Mouse (Mus musculus) hindbrain, embryonic 16.5 days (tissue): ENCODE results near the gene Bpgm. TPM values are rescaled to one million over a fixed set of nuclear protein-coding genes. Genes with fewer than 3 reads are reported as not detected.

ENCODE experiments used
- ATAC-seq: fragments of 200-750 bp; cut with Nextera tagmentation; 2 replicates; pipeline ENCODE4 v1.8.0; 2017; ENCODE audit warnings: moderate TSS enrichment, moderate library complexity
- H3K27ac ChIP-seq: fragments of 300-500 bp; sonication (generic); 2 replicates; pipeline ENCODE4 v1.5.1; 2014; ENCODE audit warnings: low read depth, mild to moderate bottlenecking, control low read depth, low read length, moderate library complexity
- H3K27me3 ChIP-seq: fragments of 300-500 bp; sonication (generic); replicated peaks from 2 replicates; pipeline ENCODE4 v1.6.1; 2014; ENCODE audit warnings: low read length; ENCODE audit not compliant: control insufficient read depth, insufficient read depth
- H3K36me3 ChIP-seq: fragments of 300-500 bp; sonication (generic); 2 replicates; pipeline ENCODE4 v1.6.1; 2014; ENCODE audit warnings: mild to moderate bottlenecking, low read length, moderate library complexity, mixed read lengths; ENCODE audit not compliant: control insufficient read depth, insufficient read depth
- H3K4me1 ChIP-seq: fragments of 300-500 bp; sonication (generic); 2 replicates; pipeline ENCODE4 v1.6.1; 2014; ENCODE audit warnings: low read depth, low read length; ENCODE audit not compliant: control insufficient read depth, insufficient read depth
- H3K4me2 ChIP-seq: fragments of 300-500 bp; sonication (generic); 2 replicates; pipeline ENCODE4 v1.6.1; 2014; ENCODE audit warnings: mild to moderate bottlenecking, low read length, control low read depth, moderate library complexity
- H3K4me3 ChIP-seq: fragments of 300-500 bp; sonication (generic); 2 replicates; pipeline ENCODE4 v1.5.1; 2014; ENCODE audit warnings: mild to moderate bottlenecking, low read length, control low read depth, moderate library complexity
- H3K9ac ChIP-seq: fragments of 300-500 bp; sonication (generic); 2 replicates; pipeline ENCODE4 v1.6.1; 2014; ENCODE audit warnings: low read depth, mild to moderate bottlenecking, control low read depth, low read length, moderate library complexity
- H3K9me3 ChIP-seq: fragments of 300-500 bp; sonication (generic); 2 replicates; pipeline ENCODE4 v1.6.1; 2014; ENCODE audit warnings: mild to moderate bottlenecking, low read length, moderate library complexity; ENCODE audit not compliant: control insufficient read depth
- WGBS: fragments of 180-500 bp; shearing (Covaris S2); extraction: QIAGEN DNeasy Blood & Tissue Kit; methylation state at CpG from one replicate; pipeline ENCODE4 v1.1.7; 2014; 5-methylcytosine and 5-hydroxymethylcytosine counted together
- polyA plus RNA-seq: library from polyadenylated mRNA; unstranded; fragments of >200 nt; fragmentation: Nextera tagmentation; extraction: Ambion mirVana; gene quantifications from 2 replicates; pipeline ENCODE4 v1.2.1, GENCODE M21; 2015

The Bpgm gene
- polyA plus RNA-seq, 1 experiment from 2014 or later, result 93.4 TPM

GRCm38 (mm10) chr6:34533896-34534295, 57.9 kb downstream of the Bpgm start:
- Histone ChIP-seq H3K36me3 (no peaks in the 10 kb centered on the region), H3K27ac (no peak overlapping the region), H3K4me1 (no peaks in the 10 kb centered on the region), H3K4me2 (no peak overlapping the region), H3K4me3 (no peak overlapping the region), H3K27me3 (no peaks in the 10 kb centered on the region), H3K9me3 (no peaks in the 10 kb centered on the region), H3K9ac (no peak overlapping the region)
- 72% methylated on average over 5 of the region's 5 CpGs for WGBS
- ATAC-seq, result no peak

GRCm38 (mm10) chr6:34542866-34543265, 66.9 kb downstream of the Bpgm start:
- no peak for ATAC-seq
- no peaks in the 10 kb centered on the region for H3K9me3 ChIP-seq
- H3K36me3 ChIP-seq, result no peaks in the 10 kb centered on the region
- H3K9ac ChIP-seq, result no peak overlapping the region
- no peaks in the 10 kb centered on the region for H3K27me3 ChIP-seq
- H3K27ac ChIP-seq, result no peak overlapping the region
- peaks cover 3% of the 10 kb centered on the region for H3K4me1 ChIP-seq
- H3K4me3 ChIP-seq, result no peak overlapping the region
- H3K4me2 ChIP-seq, result no peak overlapping the region
- WGBS, result 80% methylated on average over 4 of the region's 4 CpGs

- ATAC-seq, result peak; percentile 63
Measured at GRCm38 (mm10) chr6:34543303-34544206, 67.5 kb downstream of the Bpgm start.

GRCm38 (mm10) chr6:34544207-34544602, 68.2 kb downstream of the Bpgm start:
- Histone ChIP-seq H3K27me3 (no peaks in the 10 kb centered on the region), H3K4me3 (no peak overlapping the region), H3K9ac (no peak overlapping the region), H3K4me1 (peaks cover 3% of the 10 kb centered on the region), H3K9me3 (no peaks in the 10 kb centered on the region), H3K4me2 (no peak overlapping the region), H3K36me3 (no peaks in the 10 kb centered on the region), H3K27ac (no peak overlapping the region)
- no peak for ATAC-seq
- 80% methylated on average over 10 of the region's 10 CpGs for WGBS

More at GRCm38 (mm10) chr6:34543303-34544206, 67.5 kb downstream of the Bpgm start:
- WGBS, result 42% methylated on average over 21 of the region's 21 CpGs
- Histone ChIP-seq H3K9ac (no peak overlapping the region), H3K36me3 (no peaks in the 10 kb centered on the region), H3K27me3 (no peaks in the 10 kb centered on the region), H3K4me1 (peaks cover 3% of the 10 kb centered on the region), H3K4me2 (peak overlapping the region; percentile 8), H3K4me3 (no peak overlapping the region), H3K27ac (no peak overlapping the region), H3K9me3 (no peaks in the 10 kb centered on the region)

GRCm38 (mm10) chr6:34545286-34545685, 69.3 kb downstream of the Bpgm start:
- no peak for ATAC-seq
- Histone ChIP-seq H3K27me3 (no peaks in the 10 kb centered on the region), H3K4me3 (no peak overlapping the region), H3K9ac (no peak overlapping the region), H3K9me3 (no peaks in the 10 kb centered on the region), H3K4me2 (no peak overlapping the region), H3K4me1 (peaks cover 3% of the 10 kb centered on the region), H3K36me3 (no peaks in the 10 kb centered on the region), H3K27ac (no peak overlapping the region)
- WGBS, result 53% methylated on average over 10 of the region's 10 CpGs

DNA sequence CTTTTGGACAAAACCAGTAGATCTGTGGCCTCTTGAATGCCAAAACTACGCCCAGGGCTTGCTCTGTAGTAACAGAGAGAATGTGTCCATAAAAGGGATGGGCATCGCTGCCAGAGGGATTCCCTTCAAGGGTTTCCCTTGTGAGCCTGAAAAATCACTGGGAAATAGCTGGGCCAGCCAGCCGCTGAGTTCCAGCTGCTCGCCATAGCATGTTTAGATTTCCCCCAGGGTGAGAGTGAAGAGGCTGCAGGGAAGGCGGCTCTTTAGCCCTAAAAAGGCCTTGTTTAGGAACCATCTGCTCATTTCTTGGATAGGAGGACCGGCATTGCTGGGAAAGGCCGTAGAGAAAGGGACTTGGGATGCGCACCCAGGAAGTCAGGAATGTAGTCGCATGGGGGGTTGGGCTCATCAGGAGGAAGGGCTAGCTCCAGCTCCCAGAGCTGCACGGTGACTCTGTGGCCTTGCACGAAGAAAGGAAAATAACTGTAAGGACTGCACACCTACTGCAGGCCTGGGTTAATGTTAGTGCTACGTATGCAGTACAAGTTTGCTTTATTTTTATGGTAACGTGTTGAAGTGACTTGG, 72.5 kb downstream of the Bpgm start:
- no peaks in the 10 kb centered on the region for H3K9me3 ChIP-seq
- 48% methylated on average over 13 of the region's 13 CpGs for WGBS
- H3K4me1 ChIP-seq, result peaks cover 1% of the 10 kb centered on the region

DNA sequence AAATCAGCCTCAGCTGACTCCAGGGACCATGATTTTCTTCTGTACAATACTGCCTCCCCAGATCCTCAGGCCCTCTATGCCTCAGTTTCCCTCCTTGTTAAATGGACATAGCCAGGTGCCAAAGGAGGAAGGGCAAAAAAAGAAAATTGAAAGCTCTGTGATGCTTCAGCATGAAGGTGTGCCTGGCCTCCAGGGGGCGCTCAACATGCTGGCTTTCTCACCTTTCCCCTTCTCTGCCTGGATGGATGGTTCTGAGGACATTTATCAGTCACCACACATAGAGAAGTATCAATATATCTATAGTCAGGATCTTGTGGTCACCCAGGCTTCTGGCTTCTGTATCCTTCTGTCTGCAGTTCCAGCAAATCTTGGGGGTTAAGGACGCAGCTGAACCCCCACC, 73.0 kb downstream of the Bpgm start:
- no peak overlapping the region for H3K9ac ChIP-seq
- no peak for ATAC-seq
- no peak overlapping the region for H3K4me3 ChIP-seq
- no peaks in the 10 kb centered on the region for H3K36me3 ChIP-seq
- 44% methylated on average over 2 of the region's 2 CpGs for WGBS
- H3K27ac ChIP-seq, result no peak overlapping the region
- no peaks in the 10 kb centered on the region for H3K27me3 ChIP-seq
- no peaks in the 10 kb centered on the region for H3K4me1 ChIP-seq
- no peak overlapping the region for H3K4me2 ChIP-seq
- H3K9me3 ChIP-seq, result no peaks in the 10 kb centered on the region

More for the DNA sequence above, 72.5 kb downstream of the Bpgm start:
- Histone ChIP-seq H3K27ac (no peak overlapping the region), H3K27me3 (no peaks in the 10 kb centered on the region), H3K4me2 (no peak overlapping the region), H3K36me3 (no peaks in the 10 kb centered on the region), H3K4me3 (no peak overlapping the region), H3K9ac (no peak overlapping the region)
- no peak for ATAC-seq

DNA sequence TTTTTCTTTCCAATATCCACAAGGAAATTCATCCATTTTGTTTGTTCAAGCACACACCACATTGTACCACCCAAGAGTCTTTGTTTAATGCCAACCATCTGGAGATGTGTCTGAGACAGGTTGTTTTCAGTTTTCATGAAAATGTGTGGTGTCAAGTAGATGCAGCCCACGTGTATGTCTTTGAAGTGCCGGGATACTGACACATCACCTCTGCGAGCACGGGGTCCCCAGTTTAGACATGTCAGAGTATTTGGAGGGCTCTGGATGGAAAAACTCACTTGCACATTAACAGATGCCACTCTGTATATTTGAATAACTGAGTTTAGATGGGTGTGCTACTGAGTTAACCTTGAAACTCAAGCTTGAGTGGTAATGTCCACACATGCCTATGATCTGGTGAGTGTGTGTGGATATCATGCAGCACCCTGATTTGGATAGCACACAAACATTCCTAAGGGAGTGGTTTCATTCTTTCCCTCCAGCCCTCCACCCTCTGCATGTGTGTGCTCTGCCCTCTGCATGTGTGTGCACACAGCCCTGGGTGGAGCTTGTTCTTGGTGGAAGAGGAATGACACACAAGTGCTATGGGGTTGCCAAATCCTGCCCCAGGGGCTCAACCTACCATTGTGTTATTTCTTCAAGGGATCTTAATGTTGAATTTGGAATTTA, 76.6 kb downstream of the Bpgm start:
- Histone ChIP-seq H3K9me3 (no peaks in the 10 kb centered on the region), H3K4me1 (no peaks in the 10 kb centered on the region), H3K9ac (no peak overlapping the region), H3K4me3 (no peak overlapping the region), H3K27me3 (no peaks in the 10 kb centered on the region), H3K4me2 (no peak overlapping the region), H3K27ac (no peak overlapping the region), H3K36me3 (no peaks in the 10 kb centered on the region)
- 93% methylated on average over 4 of the region's 4 CpGs for WGBS
- no peak for ATAC-seq
